Mouse (Mus musculus) E14TG2a.4 (cell line): ENCODE measurements around the gene Klhl20.
A peak's percentile ranks its signal among the peaks of the same experiment; 100 is the strongest.
"Not testable (repeated sequence)": the region's sequence is repeated elsewhere in the genome, so short reads cannot be mapped to it uniquely, and the experiment has no call there.

ENCODE experiments used
- H3K27me3 ChIP-seq: 2 replicates; pipeline ENCODE4 v1.6.1; 2014; ENCODE audit warnings: low read length, control low read depth; ENCODE audit not compliant: insufficient read depth
- H3K36me3 ChIP-seq: 2 replicates; pipeline ENCODE4 v1.6.1; 2014; ENCODE audit warnings: low read length, control low read depth; ENCODE audit not compliant: insufficient read depth
- H3K4me1 ChIP-seq: replicated peaks from 2 replicates; pipeline ENCODE4 v1.6.1; 2014; ENCODE audit warnings: low read depth, low read length, control low read depth
- H3K4me3 ChIP-seq: replicated peaks from 2 replicates; pipeline ENCODE4 v1.5.1; 2014; ENCODE audit warnings: mild to moderate bottlenecking, low read length
- H3K9me3 ChIP-seq: 2 replicates; pipeline ENCODE4 v1.6.1; 2014; ENCODE audit warnings: low read length, control low read depth
- CTCF ChIP-seq: conservative IDR thresholded peaks from 2 replicates; pipeline ENCODE4 v1.5.1; 2014; ENCODE audit warnings: low read length
- NANOG ChIP-seq: IDR thresholded peaks from 2 replicates; pipeline ENCODE4 v1.6.1; 2014; ENCODE audit warnings: borderline replicate concordance, low read length, mixed read lengths
- POU5F1 ChIP-seq: IDR thresholded peaks from 2 replicates; pipeline ENCODE4 v1.6.1; 2014; ENCODE audit warnings: low read length, borderline replicate concordance

Klhl20 gene

GRCm38 (mm10) chr1:161130726-161131664 is at the start of gene Klhl20:
Klhl20 (minus strand) TSS chr1:161131511.
- Histone ChIP-seq H3K4me3 (peak within 1 kb of the TSS; percentile 96), H3K27me3 (no peaks in the 10 kb centered on the region), H3K36me3 (no peaks in the 10 kb centered on the region), H3K4me1 (peaks cover 10% of the 10 kb centered on the region), H3K9me3 (no peaks in the 10 kb centered on the region)
- TF ChIP-seq POU5F1 (no peak), CTCF (no peak), NANOG (no peak)

DNA sequence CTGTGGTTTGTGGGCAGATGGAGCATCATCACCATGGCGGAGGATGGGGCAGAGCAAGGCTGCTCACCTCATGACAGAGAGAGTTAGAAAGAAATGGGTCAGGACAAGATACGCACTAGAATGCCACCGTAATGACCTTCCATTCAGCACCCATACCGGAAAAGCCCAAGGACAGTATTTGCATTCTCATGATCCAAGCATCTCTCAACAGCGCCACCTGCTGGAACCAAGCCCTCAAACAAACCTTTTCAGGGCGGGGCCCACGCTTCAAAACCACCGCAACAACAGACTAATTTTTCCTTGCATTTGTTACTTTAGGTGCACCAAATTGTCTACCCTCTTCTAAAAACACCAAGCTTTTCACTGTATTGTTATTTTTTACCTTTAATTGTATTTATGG is 49.4 kb upstream of the Klhl20 start:
- H3K27me3 ChIP-seq, result no peaks in the 10 kb centered on the region
- TF ChIP-seq POU5F1, result no peak
- no peak for TF ChIP-seq NANOG
- peak; percentile 75 for TF ChIP-seq CTCF
- H3K4me1 ChIP-seq, result peaks cover 13% of the 10 kb centered on the region
- peaks cover 11% of the 10 kb centered on the region for H3K9me3 ChIP-seq
- H3K4me3 ChIP-seq, result no peak overlapping the region
- no peaks in the 10 kb centered on the region for H3K36me3 ChIP-seq

- TF ChIP-seq CTCF, result peak; percentile 9; the same call in 1 of the 2 replicates
- no peak for TF ChIP-seq NANOG
- H3K27me3 ChIP-seq, result peaks cover 19% of the 10 kb centered on the region
- no peaks in the 10 kb centered on the region for H3K9me3 ChIP-seq
- no peaks in the 10 kb centered on the region for H3K36me3 ChIP-seq
- no peaks in the 10 kb centered on the region for H3K4me1 ChIP-seq
- peak overlapping the region; percentile 82 for H3K4me3 ChIP-seq
These were observed 39.3 kb upstream of the Klhl20 start for GRCm38 (mm10) chr1:161170651-161171050.

DNA sequence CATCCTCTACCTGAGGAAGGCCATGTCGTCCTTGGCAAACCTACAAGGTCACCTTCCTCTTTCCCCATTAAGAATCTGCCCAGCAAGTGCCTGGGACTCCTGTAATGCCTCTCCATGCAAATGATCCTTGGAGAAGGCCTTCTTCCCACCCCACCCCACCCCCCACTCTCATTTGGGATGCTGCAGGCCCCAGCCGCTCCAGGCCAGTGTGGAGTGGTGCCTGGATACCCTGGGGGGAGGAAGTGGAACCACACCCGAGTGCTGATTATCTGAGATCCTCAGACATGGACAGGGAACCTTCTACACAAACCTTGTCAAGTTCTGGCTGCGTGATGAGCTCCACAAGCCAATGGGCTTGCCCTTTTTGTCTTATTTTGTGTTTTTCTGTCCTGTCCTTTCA is 29.0 kb upstream of the Klhl20 start:
- no peaks in the 10 kb centered on the region for H3K27me3 ChIP-seq
- H3K4me3 ChIP-seq, result peak overlapping the region; percentile 20; the same call in 1 of the 2 replicates
- peaks cover 9% of the 10 kb centered on the region; the same call in 1 of the 2 replicates for H3K36me3 ChIP-seq
- TF ChIP-seq CTCF (no peak), NANOG (no peak), POU5F1 (no peak)
- peaks cover 46% of the 10 kb centered on the region for H3K4me1 ChIP-seq
- no peaks in the 10 kb centered on the region for H3K9me3 ChIP-seq

GRCm38 (mm10) chr1:161159214-161159613 is 27.9 kb upstream of the Klhl20 start, which contains the start of gene Tex50:
Tex50 (minus strand) TSS chr1:161159314.
- peaks cover 46% of the 10 kb centered on the region for H3K4me1 ChIP-seq
- H3K4me3 ChIP-seq, result 0 out of 2 replicates have a peak within 1 kb of the TSS, but pooled peaks have one; percentile 20
- H3K27me3 ChIP-seq, result no peaks in the 10 kb centered on the region
- TF ChIP-seq POU5F1, result no peak
- no peak for TF ChIP-seq NANOG
- no peak for TF ChIP-seq CTCF
- no peaks in the 10 kb centered on the region for H3K9me3 ChIP-seq
- peaks cover 8% of the 10 kb centered on the region; the same call in 1 of the 2 replicates for H3K36me3 ChIP-seq

- H3K9me3 ChIP-seq, result no peaks in the 10 kb centered on the region
- H3K4me1 ChIP-seq, result peaks cover 45% of the 10 kb centered on the region
- 0 out of 2 replicates have a peak, but pooled peaks cover 3% of the 10 kb centered on the region for H3K36me3 ChIP-seq
- TF ChIP-seq NANOG (no peak), POU5F1 (no peak), CTCF (no peak)
- no peak overlapping the region for H3K4me3 ChIP-seq
- no peaks in the 10 kb centered on the region for H3K27me3 ChIP-seq
These were observed 25.2 kb upstream of the Klhl20 start for GRCm38 (mm10) chr1:161156546-161156945.

DNA sequence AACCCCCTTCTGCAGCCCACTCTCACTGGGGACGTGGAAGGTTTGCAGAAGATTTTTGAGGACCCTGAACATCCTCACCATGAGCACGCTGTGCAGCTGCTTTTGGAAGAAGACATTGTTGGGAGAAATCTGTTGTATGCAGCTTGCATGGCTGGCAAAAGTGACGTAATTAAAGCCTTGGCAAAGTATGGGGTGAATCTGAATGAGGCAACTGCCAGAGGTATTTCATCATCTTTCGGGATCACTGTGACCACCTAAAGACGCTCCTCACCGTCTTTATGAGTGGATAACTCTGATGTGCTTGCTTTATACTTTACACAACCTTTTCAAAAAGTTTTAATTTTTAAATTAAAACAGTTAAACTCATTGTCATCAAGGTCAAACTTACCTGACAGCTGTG is 19.8 kb upstream of the Klhl20 start:
- H3K27me3 ChIP-seq, result no peaks in the 10 kb centered on the region
- TF ChIP-seq CTCF (no peak), NANOG (no peak), POU5F1 (no peak)
- H3K36me3 ChIP-seq, result 0 out of 2 replicates have a peak, but pooled peaks cover 3% of the 10 kb centered on the region
- peaks cover 15% of the 10 kb centered on the region for H3K4me1 ChIP-seq
- H3K9me3 ChIP-seq, result peaks cover 4% of the 10 kb centered on the region
- no peak overlapping the region; the same call in 1 of the 2 replicates for H3K4me3 ChIP-seq

- Histone ChIP-seq H3K9me3 (peaks cover 27% of the 10 kb centered on the region), H3K27me3 (no peaks in the 10 kb centered on the region), H3K4me1 (peaks cover 20% of the 10 kb centered on the region), H3K4me3 (no peak overlapping the region), H3K36me3 (peaks cover 13% of the 10 kb centered on the region)
- no peak for TF ChIP-seq CTCF
- no peak for TF ChIP-seq POU5F1
- no peak for TF ChIP-seq NANOG
These were observed 16.6 kb upstream of the Klhl20 start for GRCm38 (mm10) chr1:161147888-161148287.

DNA sequence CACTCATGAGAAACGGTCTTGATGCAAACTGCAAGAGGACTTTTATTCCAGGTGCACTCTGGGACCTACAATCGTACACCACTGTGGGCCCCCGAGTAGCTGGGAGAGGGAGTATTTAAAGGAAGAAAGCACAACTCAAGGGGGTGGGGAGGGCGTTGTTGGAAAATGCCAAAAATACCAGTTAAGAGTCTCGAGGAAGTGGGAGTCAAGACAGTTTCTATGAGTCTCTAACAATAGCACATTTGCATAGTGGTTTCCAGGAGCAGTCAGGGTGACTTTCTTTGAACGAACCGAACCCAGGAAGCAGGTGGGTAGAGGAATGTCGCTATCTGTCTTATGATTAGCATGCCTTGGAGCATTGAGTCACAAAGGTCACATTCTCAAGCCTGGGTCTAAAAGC is 14.3 kb upstream of the Klhl20 start:
- H3K36me3 ChIP-seq, result peaks cover 13% of the 10 kb centered on the region
- not testable (repeated sequence) for H3K4me3 ChIP-seq, H3K27me3 ChIP-seq
- H3K4me1 ChIP-seq, result peaks cover 28% of the 10 kb centered on the region
- peaks cover 27% of the 10 kb centered on the region for H3K9me3 ChIP-seq
